Mouse (Mus musculus) liver, embryonic 16.5 days (tissue): ENCODE results near the gene Dcaf11. TPM values are rescaled to one million over a fixed set of nuclear protein-coding genes. Genes with fewer than 3 reads are reported as not detected.

Source experiments
- ATAC-seq: fragments of 200-750 bp; cut with Nextera tagmentation; 2 replicates; pipeline ENCODE4 v1.8.0; 2017; ENCODE audit warnings: low read depth, mild to moderate bottlenecking, moderate number of reproducible peaks, moderate library complexity
- H3K27ac ChIP-seq: fragments of 300-500 bp; sonication (generic); 2 replicates; pipeline ENCODE4 v1.5.1; 2014; ENCODE audit warnings: mild to moderate bottlenecking, low read length
- H3K27me3 ChIP-seq: fragments of 300-500 bp; sonication (generic); 2 replicates; pipeline ENCODE4 v1.6.1; 2014; ENCODE audit warnings: low read depth, low read length, mixed read lengths; ENCODE audit not compliant: control insufficient read depth, insufficient read depth
- H3K36me3 ChIP-seq: fragments of 300-500 bp; sonication (generic); 2 replicates; pipeline ENCODE4 v1.6.1; 2014; ENCODE audit warnings: mild to moderate bottlenecking; ENCODE audit not compliant: control insufficient read depth, insufficient read depth
- H3K4me1 ChIP-seq: fragments of 300-500 bp; sonication (generic); 2 replicates; pipeline ENCODE4 v1.6.1; 2014; ENCODE audit warnings: low read depth, low read length, mixed read lengths; ENCODE audit not compliant: control insufficient read depth
- H3K4me2 ChIP-seq: fragments of 300-500 bp; sonication (generic); 2 replicates; pipeline ENCODE4 v1.6.1; 2014; ENCODE audit warnings: low read depth, low read length, mixed read lengths
- H3K4me3 ChIP-seq: fragments of 300-500 bp; sonication (generic); 2 replicates; pipeline ENCODE4 v1.5.1; 2014; ENCODE audit warnings: low read depth, mild to moderate bottlenecking, low read length
- H3K9ac ChIP-seq: fragments of 300-500 bp; sonication (generic); 2 replicates; pipeline ENCODE4 v1.6.1; 2014; ENCODE audit warnings: low read depth, low read length
- H3K9me3 ChIP-seq: fragments of 300-500 bp; sonication (generic); replicated peaks from 2 replicates; pipeline ENCODE4 v1.6.1; 2016; ENCODE audit warnings: low read length; ENCODE audit not compliant: control insufficient read depth
- WGBS: fragments of 180-500 bp; shearing (Covaris S2); extraction: QIAGEN DNeasy Blood & Tissue Kit; methylation state at CpG from one replicate; pipeline ENCODE4 v1.1.7; 2014; ENCODE audit not compliant: insufficient replicate concordance; 5-methylcytosine and 5-hydroxymethylcytosine counted together
- polyA plus RNA-seq: library from polyadenylated mRNA; unstranded; fragments of >200 nt; fragmentation: Nextera tagmentation; extraction: Ambion mirVana; gene quantifications from 2 replicates; pipeline ENCODE4 v1.2.1, GENCODE M21; 2015

The Dcaf11 gene
- polyA plus RNA-seq = 62.0 and 64.7 TPM in 2 replicates

- Histone ChIP-seq H3K4me3 (peak within 1 kb of the TSS; percentile 78), H3K9ac (peak within 1 kb of the TSS; percentile 90), H3K4me1 (peaks cover 43% of the 10 kb centered on the region), H3K27ac (peak within 1 kb of the TSS; percentile 100), H3K4me2 (peak within 1 kb of the TSS; percentile 89), H3K9me3 (no peaks in the 10 kb centered on the region), H3K36me3 (peaks cover 7% of the 10 kb centered on the region), H3K27me3 (no peaks in the 10 kb centered on the region)
- WGBS = under 1% methylated on average over 27 of the region's 27 CpGs
- peak; percentile 76 for ATAC-seq
These were observed at the start of gene Dcaf11 for GRCm38 (mm10) chr14:55559799-55560201. Gene Dcaf11 (plus strand): TSS chr14:55560006.

GRCm38 (mm10) chr14:55510125-55510731 lies 49.6 kb upstream of the Dcaf11 start, which contains the start of gene Cpne6:
Gene Cpne6 (plus strand): TSS chr14:55510445.
- WGBS = 52% methylated on average over 21 of the region's 22 CpGs
- no peak within 1 kb of the TSS for H3K27ac ChIP-seq
- peaks cover 22% of the 10 kb centered on the region for H3K27me3 ChIP-seq
- no peak within 1 kb of the TSS for H3K4me2 ChIP-seq
- H3K4me1 ChIP-seq = no peaks in the 10 kb centered on the region; the same call in 1 of the 2 replicates
- H3K9ac ChIP-seq = no peak within 1 kb of the TSS
- no peaks in the 10 kb centered on the region for H3K36me3 ChIP-seq
- no peaks in the 10 kb centered on the region for H3K9me3 ChIP-seq
- ATAC-seq = no peak
- H3K4me3 ChIP-seq = no peak within 1 kb of the TSS

GRCm38 (mm10) chr14:55511037-55511436 lies 48.8 kb upstream of the Dcaf11 start:
- no peak for ATAC-seq
- H3K27me3 ChIP-seq = peaks cover 24% of the 10 kb centered on the region
- H3K27ac ChIP-seq = no peak overlapping the region
- no peak overlapping the region for H3K4me2 ChIP-seq
- no peaks in the 10 kb centered on the region; the same call in 1 of the 2 replicates for H3K4me1 ChIP-seq
- H3K4me3 ChIP-seq = no peak overlapping the region
- no peak overlapping the region for H3K9ac ChIP-seq
- no peaks in the 10 kb centered on the region for H3K36me3 ChIP-seq
- no peaks in the 10 kb centered on the region for H3K9me3 ChIP-seq
- WGBS = 36% methylated on average over 7 of the region's 7 CpGs

GRCm38 (mm10) chr14:55513927-55514326 lies 45.9 kb upstream of the Dcaf11 start:
- Histone ChIP-seq H3K36me3 (no peaks in the 10 kb centered on the region), H3K4me3 (no peak overlapping the region), H3K4me1 (no peaks in the 10 kb centered on the region; the same call in 1 of the 2 replicates), H3K4me2 (no peak overlapping the region), H3K9ac (no peak overlapping the region), H3K27ac (no peak overlapping the region), H3K9me3 (no peaks in the 10 kb centered on the region), H3K27me3 (peaks cover 45% of the 10 kb centered on the region)
- peak; percentile 41; the same call in 1 of the 2 replicates for ATAC-seq
- WGBS = 28% methylated on average over 10 of the region's 10 CpGs

GRCm38 (mm10) chr14:55515846-55516245 lies 44.0 kb upstream of the Dcaf11 start:
- ATAC-seq = no peak
- Histone ChIP-seq H3K4me1 (no peaks in the 10 kb centered on the region; the same call in 1 of the 2 replicates), H3K27me3 (peaks cover 56% of the 10 kb centered on the region), H3K36me3 (no peaks in the 10 kb centered on the region), H3K4me3 (no peak overlapping the region), H3K27ac (no peak overlapping the region), H3K4me2 (no peak overlapping the region), H3K9me3 (no peaks in the 10 kb centered on the region), H3K9ac (no peak overlapping the region)
- WGBS = 84% methylated on average over 4 of the region's 4 CpGs

GRCm38 (mm10) chr14:55518897-55519296 lies 40.9 kb upstream of the Dcaf11 start:
- Histone ChIP-seq H3K27me3 (peaks cover 66% of the 10 kb centered on the region), H3K27ac (no peak overlapping the region), H3K9me3 (no peaks in the 10 kb centered on the region), H3K4me1 (no peaks in the 10 kb centered on the region; the same call in 1 of the 2 replicates), H3K36me3 (no peaks in the 10 kb centered on the region), H3K4me3 (no peak overlapping the region), H3K9ac (no peak overlapping the region), H3K4me2 (no peak overlapping the region)
- WGBS = 58% methylated on average over 2 of the region's 2 CpGs
- ATAC-seq = no peak

- Histone ChIP-seq H3K9me3 (no peaks in the 10 kb centered on the region), H3K4me1 (no peaks in the 10 kb centered on the region; the same call in 1 of the 2 replicates), H3K4me3 (no peak overlapping the region), H3K27me3 (peaks cover 71% of the 10 kb centered on the region), H3K9ac (no peak overlapping the region), H3K36me3 (no peaks in the 10 kb centered on the region), H3K27ac (no peak overlapping the region), H3K4me2 (no peak overlapping the region)
- 49% methylated on average over 4 of the region's 4 CpGs for WGBS
- ATAC-seq = no peak
These were observed 40.2 kb upstream of the Dcaf11 start for GRCm38 (mm10) chr14:55519604-55520003.

- Histone ChIP-seq H3K4me3 (peak overlapping the region; percentile 47), H3K27me3 (peaks cover 72% of the 10 kb centered on the region), H3K9ac (no peak overlapping the region), H3K36me3 (no peaks in the 10 kb centered on the region), H3K4me2 (peak overlapping the region; percentile 56), H3K9me3 (no peaks in the 10 kb centered on the region), H3K4me1 (no peaks in the 10 kb centered on the region; the same call in 1 of the 2 replicates), H3K27ac (no peak overlapping the region)
- ATAC-seq = no peak
- WGBS = 1% methylated on average over 61 of the region's 61 CpGs
These were observed 39.1 kb upstream of the Dcaf11 start for GRCm38 (mm10) chr14:55520451-55521361.
